Mouse (Mus musculus) layer of hippocampus, adult 8-10 months (tissue): ENCODE measurements at regions not wholly inside any gene's neighbourhood (a gene's known extent, or its start where the extent isn't known, plus 50 kb on each side); places are given as distances from the start of the nearest gene placed in this dataset.
A peak's percentile ranks its signal among the peaks of the same experiment; 100 is the strongest.

Experiments used
- DNase-seq, 2 experiments: peaks; one replicate each; pipeline ENCODE4 v3.0.0; 2022; ENCODE audit warnings: low spot score in 2 of 2

DNA sequence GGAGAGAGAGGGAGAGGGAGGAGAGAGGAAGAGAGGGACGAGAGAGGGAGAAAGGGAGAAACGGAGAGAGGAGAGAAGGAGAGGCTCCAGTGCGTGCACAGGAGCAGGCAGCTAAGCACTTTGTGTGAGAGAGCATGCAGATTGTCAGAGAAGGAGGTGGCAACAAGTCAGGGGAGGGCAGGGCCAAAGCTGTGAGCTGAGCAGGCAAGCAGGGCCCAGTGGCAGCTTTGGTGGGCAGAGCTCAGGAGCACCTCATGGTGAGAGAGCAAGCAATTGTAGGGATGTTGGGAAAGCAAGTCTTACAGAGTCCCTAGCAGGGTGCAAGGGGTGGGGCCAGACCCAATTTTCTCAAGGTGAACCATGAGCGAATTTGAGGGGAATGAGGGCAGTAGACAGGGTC, 234.3 kb upstream of the Hey2 start:
- no peak for DNase-seq

DNA sequence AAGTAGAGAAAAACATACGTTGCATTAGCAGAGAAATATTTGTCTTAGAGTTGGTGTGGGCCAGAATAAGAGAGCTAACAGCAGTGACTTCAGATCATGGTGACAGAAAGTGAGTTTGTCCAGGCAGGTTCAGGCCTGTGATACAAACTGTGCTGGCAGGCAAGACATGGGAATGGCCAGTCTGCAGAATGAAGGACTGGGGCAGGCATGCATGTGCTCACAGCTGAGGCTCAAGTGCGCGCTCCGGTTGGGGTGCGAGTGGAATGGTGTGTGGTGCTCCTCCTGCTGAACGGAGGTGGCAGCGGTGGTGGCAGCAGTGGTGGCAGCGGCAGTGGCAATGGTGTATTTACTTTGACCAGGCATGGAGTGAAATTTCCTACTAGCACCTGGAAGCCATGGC, 233.8 kb upstream of the Hey2 start:
- DNase-seq, result no peak

DNA sequence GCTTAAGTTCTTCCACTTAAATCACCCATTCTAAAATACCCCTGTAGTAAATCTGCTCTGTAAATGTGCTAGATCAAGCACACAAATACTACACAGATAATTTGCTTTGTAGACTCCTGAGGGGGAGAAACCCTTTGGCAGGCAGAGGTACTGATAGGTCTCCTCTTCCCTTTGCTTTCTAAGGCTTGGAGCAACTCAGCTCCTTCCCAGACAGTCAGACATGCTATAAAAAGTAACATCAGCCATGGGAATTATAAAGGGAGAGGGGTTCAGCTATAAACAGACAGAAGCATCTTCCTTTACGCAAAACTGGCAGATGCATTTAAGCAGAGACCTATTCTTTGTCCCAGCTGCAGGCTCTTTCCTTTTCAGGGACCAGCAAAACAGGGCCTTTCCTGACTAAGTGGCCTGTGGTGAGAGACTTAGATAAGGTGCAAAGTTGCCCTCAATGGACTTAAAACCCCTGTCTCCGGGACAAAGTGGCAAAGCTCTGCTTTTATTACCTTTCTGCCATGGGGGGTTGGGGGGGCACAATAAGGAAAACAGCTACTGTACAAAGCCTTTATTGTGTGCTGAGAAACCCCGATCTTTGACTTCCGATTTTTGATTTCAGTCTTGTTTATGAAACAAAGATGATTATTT, 231.5 kb upstream of the Hey2 start:
- no peak for DNase-seq

DNA sequence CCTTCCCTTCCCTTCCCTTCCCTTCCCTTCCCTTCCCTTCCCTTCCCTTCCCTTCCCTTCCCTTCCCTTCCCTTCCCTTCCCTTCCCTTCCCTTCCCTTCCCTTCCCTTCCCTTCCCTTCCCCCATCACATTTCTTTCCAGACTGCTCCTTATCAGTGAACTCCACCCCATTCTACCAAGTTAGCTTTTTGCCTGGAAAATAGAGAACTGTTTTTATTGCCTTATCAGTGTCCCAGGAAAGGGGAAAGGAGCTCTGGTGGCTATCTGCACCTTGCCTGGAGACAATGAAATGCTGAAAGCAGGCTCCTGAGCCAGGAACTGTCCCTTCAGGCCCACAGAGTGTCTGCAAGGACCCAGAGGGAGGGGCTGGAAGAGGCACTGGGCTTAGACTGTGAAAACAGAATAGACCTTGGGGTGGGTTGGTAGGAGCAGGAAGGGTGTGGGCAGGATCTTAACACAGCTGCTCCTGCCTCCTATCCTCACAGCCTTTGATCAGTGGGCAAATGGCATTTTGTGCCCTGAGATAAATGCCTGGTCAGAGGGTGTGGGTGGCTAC, 226.1 kb upstream of the Hey2 start:
- no peak for DNase-seq

DNA sequence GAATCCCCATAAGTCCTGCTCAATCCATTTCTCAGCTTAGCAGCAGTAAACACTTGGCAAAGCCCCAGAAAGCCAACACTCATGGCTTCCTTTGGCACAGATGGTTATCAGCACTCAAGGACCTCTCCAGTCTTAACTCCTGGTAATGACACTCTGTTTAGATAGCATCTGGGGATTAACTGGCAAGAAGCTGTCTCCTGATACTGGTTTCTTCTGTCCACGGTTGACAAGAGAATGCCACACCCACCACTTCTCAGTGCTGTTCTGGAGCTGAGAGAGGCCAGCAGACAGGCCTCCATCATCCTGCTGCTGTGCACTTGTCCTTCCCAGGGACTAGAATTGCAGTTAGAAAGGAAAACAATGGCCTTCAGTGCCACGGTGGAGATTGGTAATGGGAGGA, 220.1 kb upstream of the Hey2 start:
- no peak for DNase-seq

DNA sequence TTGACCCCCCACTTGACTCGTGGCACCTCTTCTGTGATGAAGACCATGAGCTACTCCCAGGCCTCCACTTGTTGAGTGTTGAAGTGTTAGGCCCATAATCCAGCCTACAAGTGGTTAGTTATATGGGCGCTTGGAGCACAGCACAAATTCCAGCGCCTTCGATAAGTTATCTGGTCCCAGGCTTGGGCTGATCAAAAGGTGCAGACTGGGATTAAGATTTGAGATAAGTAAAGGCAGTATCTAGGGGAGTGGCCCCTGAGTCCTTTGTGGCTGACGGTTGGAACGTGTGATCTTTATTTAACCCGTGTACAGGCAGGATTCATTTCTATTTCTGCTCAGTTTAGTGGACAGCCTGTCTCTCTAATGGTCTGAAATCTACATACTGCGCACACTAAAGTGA, 210.7 kb upstream of the Hey2 start:
- DNase-seq, result no peak

DNA sequence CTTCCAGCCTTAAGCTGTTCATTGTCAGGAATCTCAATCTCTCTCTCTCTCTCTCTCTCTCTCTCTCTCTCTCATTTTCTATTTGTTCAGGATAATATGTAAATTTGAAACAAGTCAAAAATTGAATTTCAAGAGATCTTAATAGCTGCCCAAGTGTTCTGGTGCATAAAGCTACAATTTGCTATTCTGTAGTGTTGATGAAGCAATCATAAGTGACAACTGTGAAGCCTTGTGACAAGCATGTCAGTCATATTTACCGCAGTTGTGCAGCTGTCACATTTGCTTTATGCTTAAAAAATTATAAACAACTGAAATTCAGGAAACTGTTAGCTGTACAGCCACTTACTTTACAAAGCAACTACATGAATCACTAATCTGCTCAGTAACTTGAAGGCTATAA, 208.6 kb upstream of the Hey2 start:
- DNase-seq, result no peak

DNA sequence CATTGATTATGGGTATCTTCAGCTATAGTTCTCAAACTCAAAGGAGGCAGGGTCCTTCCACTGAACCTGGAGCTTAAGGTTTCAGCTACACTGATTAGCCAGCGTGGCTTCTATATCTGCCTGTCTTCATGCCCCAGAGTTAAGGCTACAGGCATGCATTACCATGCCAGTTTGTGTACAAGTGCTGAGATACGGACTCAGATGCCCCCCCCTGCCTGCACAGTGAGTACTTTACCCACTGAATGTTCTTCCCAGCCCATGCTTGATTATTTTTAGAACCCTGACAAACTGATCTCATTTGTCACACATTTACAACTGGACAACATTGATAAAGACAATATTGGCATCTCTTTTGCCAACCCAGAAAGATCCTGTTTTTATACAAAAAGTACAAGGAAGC, 206.8 kb upstream of the Hey2 start:
- DNase-seq, result no peak

DNA sequence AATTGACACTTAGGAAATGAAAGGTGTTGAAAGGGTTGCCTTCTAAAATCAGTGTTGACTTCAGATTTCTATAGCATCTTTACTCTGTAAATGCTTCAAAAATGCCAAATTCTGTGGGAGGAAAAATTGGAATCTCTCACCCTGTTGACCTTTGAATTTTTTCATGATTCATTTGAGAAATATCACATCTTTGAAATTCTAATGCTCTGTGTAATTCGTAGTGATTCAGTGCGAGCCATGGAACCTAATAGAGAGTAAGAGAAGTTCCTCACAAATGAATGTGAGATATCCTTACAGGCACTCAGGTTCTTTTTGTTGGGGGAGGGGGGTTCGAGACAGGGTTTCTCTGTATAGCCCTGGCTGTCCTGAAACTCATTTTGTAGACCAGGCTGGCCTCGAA, 193.0 kb upstream of the Hey2 start:
- no peak for DNase-seq

DNA sequence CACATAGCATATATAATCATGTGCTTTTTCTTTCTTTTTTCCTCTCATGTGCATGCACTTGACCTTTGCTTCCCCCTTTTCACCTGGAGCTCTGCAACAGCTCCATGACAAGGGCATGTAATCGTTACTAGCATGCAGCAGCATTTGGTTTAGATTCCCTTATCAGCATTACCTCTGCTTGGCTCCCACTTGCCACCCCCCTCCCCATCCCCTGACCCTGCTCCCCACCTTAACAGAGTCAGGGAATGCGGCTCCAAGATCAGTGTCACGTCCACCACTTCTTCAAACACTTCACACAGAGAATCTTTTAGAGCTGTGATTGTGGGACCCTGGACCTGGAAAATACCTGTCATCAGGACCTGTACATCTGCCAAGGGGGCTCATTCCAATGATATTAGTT, 192.2 kb upstream of the Hey2 start:
- no peak for DNase-seq

DNA sequence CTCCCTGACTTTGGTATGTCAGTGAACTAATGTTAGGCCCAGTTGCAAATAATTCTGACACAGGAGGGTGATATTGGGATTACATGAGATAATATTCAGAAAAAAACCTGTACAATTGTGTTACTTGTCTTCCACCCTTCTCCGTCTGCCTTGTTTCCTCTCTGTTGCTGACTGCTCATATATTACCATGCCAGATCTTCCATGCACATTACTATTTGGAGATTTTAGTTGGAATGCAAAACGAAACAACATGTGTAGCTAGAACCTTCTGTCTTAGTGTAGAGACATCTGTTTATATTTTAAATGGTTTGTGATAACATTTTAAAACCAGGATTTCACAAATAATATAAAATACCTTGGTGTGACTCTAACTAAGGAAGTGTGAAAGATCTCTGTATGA, 188.1 kb upstream of the Hey2 start:
- peak in 1 of 2 experiments; percentile 7 for DNase-seq

DNA sequence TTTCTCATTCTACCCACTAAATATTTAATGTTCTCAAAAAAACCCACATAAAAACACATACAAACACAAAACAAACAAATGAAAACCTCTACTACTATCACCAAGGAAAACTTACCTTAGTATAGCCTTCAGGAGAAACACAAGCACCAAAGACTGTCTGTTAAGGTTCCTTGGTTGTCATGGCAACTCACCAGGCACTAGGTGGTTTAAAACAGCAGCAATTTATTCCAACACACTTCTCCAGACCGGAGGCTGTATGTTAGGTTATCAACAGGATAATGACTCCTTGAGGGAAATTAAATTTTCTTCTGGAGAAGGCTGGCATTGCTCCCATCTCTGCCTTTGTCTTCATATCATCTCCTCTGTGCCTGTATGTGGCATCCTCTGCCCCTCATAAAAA, 183.8 kb upstream of the Hey2 start:
- DNase-seq, result no peak

DNA sequence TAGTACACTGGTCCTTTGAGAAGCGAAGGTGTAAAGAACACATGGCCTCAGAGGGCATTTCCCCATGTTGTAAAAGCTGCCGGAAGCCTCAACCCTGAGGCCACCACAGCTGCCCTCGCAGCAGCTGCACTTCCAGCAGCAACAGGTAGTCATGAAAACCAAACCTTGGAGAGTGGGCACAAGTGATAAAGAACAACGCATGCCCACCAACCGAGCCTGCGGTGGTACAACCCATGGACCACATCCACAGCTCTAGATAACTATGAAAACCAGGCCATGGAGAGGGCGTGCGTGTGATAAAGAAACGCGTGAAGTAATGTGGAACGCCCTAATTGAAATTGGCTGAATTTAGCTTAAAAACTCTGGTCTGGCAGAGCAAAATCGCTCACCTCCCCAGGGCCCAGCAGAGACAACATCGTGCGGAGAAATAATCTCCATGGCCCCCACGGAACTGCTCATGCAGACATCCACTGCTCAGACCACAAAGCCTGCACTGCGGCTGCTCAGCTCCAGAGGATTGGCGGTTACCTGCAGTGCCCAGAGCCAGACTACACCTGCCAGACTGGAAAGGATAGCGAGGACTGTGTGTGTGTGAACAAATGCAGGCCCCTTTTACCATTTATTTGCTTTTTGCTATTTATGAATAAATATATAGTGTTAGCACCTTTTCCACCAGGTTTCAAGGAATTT, 170.2 kb upstream of the Hey2 start:
- no peak for DNase-seq

DNA sequence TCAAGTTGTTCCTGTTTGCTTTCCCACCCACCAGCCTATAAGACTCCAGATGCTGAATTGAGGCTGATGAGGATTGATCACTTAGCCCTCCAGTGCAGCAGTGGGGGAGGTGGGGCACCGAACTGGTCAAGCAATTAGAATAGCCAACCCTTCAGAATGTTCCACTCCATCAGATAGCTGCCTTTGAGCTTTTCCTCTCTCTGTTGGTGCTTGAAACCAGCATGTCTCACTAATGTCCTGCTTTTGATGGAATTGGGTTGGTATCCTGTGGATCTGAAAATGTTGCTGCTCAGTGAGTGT, 167.3 kb upstream of the Hey2 start:
- no peak for DNase-seq

DNA sequence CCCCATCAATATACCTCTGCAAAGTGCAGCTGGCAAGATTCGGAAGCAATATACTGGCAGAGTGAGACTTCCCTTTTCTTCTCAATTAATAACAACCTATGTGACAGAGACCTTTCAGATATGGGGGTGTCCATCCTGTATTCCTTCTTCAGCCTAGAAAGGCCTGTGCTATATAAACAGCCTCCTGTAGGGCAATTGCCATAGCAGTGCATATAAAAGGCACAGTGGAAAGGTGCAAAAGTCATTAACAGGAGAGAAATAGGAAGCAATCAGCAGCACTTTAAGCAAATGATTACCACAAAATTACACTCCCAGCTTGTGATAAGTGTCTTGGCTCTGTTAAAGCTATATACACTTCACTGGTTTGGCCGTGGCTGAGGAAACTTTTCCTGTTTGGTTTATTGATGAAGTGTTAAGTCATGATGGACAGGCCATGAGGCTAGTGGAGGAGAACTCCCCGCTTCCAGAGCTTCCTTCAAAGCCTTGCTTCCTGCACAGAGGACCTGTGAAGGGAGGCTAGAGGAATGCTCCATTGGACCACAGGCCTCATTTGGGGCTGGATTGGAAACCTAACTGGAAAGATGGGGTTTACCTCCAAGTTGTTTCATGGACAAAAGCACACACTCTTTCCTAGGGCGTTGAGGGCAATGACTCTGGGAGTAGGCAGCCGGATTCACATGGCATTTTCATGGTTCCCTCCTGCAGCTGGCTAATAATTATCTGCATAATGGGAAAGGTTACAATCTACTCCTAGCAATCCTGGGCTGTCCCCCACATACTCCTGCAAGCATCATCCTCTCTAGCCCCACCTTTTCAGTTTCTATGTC, 166.7 kb upstream of the Hey2 start:
- no peak for DNase-seq

DNA sequence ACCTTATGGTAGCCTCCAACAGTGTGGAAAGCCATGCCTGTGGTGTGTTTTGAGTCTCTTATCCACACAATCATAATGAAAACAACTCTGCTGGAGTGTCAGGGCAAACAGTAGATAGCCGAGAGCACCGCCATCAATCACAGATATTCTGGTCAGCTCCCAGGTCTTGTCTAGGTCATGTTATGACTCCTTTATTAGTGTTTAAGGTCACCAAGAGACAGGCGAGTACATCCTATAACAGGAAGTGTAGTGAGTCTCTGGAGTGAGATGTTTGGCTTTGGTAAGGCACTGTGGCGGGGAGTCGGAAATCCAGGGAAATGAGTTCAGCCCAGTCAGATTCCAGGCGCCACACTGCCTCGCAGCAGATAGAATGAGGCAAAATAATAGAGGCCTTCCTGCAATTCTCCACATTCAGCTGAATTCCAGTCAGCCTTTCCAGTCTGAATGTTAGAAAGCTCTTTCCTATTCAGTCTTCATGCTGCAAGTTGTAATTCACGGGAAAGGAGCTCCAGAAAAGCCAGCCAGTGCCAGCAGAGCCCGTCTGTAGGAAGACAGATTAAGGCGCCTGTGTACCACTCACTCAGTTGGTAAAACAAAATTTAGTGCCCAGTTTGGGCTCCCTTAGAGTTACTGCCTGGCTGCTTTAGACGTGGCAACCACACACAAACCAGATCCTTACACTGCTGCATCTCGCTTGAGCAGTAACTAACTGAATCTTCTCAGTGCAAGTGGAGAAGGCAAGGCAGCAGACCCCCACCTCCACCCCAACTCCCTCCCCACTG, 155.8 kb upstream of the Hey2 start:
- no peak for DNase-seq

DNA sequence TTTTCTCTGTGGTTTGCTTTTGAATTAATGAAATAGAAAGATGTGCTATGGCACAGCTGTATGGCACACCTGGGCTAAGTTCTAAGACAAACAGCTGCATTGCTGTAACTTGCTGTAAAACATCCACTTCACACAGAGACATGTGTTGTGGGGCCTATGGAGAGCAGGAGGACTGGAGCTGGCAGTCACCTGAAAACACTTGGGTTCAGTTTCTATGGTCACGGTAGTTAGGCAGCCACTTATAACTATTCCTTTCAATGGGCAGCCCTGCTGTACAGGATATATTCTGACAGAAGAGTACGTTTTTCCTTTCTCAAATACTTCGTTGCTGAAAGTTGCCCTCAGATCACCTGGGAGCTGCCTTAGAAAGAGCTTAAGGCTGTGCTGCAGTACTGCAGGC, 149.6 kb upstream of the Hey2 start:
- no peak for DNase-seq

DNA sequence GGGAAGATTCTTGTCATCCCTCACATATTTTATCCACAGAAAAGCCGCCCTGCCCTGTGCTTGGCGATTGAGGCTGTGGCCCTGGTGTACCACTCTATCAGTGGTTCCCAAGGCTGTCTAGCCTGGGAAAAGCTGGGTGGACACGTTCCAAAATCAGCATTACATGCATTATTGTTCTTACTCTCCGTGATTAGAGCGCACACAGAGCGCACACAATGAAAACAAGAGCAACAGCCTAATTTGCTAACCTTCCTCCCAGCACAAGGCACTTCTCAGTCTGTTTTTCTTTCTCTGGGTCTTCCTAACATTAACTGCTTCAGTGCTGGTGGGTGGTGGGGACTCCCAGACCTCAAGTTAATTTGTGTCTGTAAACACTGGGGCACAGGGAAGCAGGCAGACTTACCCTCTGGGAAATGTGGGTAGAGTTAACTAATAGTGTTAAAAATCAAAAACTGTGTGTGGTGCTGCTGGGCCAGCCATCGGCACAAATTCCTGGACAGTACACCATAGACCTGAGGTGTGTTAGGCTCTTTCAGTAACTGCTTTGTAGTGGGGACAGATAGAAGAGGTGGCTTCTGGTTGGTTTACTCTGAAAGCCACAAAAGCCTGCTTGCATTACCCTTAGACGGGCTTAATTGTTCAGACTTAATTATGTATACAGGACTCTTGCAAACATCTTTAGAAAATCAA, 137.8 kb upstream of the Hey2 start:
- no peak for DNase-seq

DNA sequence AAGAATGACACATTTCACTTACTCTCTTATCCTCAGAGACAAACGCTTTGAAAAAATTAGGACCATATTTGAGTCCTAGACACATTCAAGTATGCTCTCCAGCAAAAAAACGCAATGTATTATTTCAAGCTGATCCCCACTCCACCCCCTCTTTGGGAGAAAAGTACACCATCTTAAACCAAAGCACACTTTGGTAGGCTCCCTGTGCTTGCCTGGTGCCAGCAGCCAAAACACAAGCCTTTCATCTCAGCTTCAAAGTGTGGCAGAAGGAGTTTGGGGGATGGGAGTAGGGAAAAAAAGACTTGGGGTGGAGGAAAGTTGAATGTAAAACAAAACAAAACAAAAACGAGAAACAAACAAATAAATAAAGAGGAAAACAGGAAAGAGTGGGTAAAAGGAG, 137.2 kb upstream of the Hey2 start:
- no peak for DNase-seq

DNA sequence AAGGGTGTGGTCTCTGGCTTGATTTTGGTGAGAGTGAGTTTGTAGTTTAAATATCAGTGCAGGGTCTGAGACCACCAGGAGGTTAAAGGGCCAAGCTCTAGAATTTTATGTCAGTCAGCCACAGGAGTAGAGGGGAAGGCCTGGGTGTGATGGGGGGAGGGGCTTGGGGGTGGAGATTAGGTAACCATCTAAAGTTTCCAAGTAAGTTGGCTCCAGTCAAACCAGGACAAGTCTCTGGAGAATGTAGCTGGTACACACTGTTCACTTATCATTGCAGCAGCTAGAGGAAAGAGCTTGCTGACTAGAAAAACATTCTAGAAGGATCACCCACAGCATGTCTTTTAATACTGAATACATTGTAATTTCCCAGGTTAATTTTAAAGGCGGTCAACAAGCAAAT, 123.6 kb upstream of the Hey2 start:
- DNase-seq, result no peak

DNA sequence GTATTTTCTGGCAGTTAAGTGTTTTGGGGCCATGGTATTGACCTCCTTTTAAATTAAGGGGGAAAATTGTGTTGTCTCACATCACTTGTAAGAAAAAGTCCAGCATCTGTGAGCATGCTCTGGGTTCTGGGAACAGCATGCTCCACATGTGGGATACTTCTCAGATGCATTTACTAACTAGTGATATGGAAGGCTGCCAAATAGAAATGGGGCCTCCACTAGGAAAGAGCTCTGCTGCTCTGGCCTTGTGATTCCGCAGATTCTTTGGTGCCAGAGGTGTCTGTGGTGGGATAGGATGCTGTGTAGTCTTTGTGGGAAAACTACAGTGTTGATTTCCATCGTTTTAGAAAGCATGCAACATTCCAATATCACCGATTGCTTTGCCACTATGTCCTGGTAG, 111.2 kb upstream of the Hey2 start:
- DNase-seq, result no peak
